Mouse (Mus musculus) ES-E14 (cell line): Measurements from ENCODE around the gene Ipo7.
A peak's percentile ranks its signal among the peaks of the same experiment; 100 is the strongest.
"Not testable (repeated sequence)": the region's sequence is repeated elsewhere in the genome, so short reads cannot be mapped to it uniquely, and the experiment has no call there.

ENCODE experiments used
- CHD2 ChIP-seq: IDR thresholded peaks from 2 replicates; pipeline ENCODE4 v1.6.1; 2014; ENCODE audit warnings: mild to moderate bottlenecking, low read depth, low read length, inconsistent platforms
- MAFK ChIP-seq: IDR thresholded peaks from 2 replicates; pipeline ENCODE4 v1.6.1; 2014; ENCODE audit warnings: mild to moderate bottlenecking, low read depth, low read length, inconsistent platforms; ENCODE audit not compliant: insufficient read depth
- ZNF384 ChIP-seq: IDR thresholded peaks from 2 replicates; pipeline ENCODE4 v1.6.1; 2012; ENCODE audit warnings: low read depth, low read length, inconsistent platforms

- not testable (repeated sequence) for TF ChIP-seq MAFK, CHD2
- peak; percentile 61 for TF ChIP-seq ZNF384
These were observed 39.6 kb downstream of the Ipo7 start for GRCm38 (mm10) chr7:110057723-110058122.
